Mouse (Mus musculus) gonadal fat pad, adult 2 months (tissue): ENCODE measurements around the gene Ptx4. TPM values are rescaled to one million over a fixed set of nuclear protein-coding genes. Genes with fewer than 3 reads are reported as not detected.
"Not testable (repeated sequence)": the region's sequence is repeated elsewhere in the genome, so short reads cannot be mapped to it uniquely, and the experiment has no call there.

Experiments used
- DNase-seq: peaks from one replicate; pipeline ENCODE4 v3.0.0-alpha.2; 2012; ENCODE audit warnings: low read depth
- polyA plus RNA-seq: library from polyadenylated mRNA; depleted of rRNA; stranded (reverse); fragments of >200 nt; gene quantifications from 2 replicates; pipeline ENCODE4 v1.2.3, GENCODE M21; 2012; rRNA removed

Ptx4 gene
- polyA plus RNA-seq, 1 experiment: 0.18 TPM

- DNase-seq: no peak
Observed at GRCm38 (mm10) chr17:25115664-25116432, 4.7 kb upstream of the Ptx4 start, which contains the start of gene Telo2. Gene Telo2 (minus strand): TSS chr17:25115967.

- no peak for DNase-seq
Observed at GRCm38 (mm10) chr17:25117263-25117662, 3.3 kb upstream of the Ptx4 start.

GRCm38 (mm10) chr17:25123979-25124378 lies 3.4 kb downstream of the Ptx4 start:
- no peak for DNase-seq

GRCm38 (mm10) chr17:25125442-25126060 lies 5.0 kb downstream of the Ptx4 start:
- DNase-seq: not testable (repeated sequence)

GRCm38 (mm10) chr17:25127079-25127478 lies 6.5 kb downstream of the Ptx4 start:
- no peak for DNase-seq

GRCm38 (mm10) chr17:25127681-25128080 lies 7.1 kb downstream of the Ptx4 start:
- DNase-seq: no peak

- no peak for DNase-seq
Observed at GRCm38 (mm10) chr17:25130060-25130459, 9.5 kb downstream of the Ptx4 start.

- no peak for DNase-seq
Observed at GRCm38 (mm10) chr17:25133275-25133698, 12.7 kb downstream of the Ptx4 start, which contains the start of gene Clcn7. Gene Clcn7 (plus strand): TSS chr17:25133391.

- DNase-seq: no peak
Observed at GRCm38 (mm10) chr17:25135622-25136021, 15.1 kb downstream of the Ptx4 start.

GRCm38 (mm10) chr17:25138803-25139202 lies 18.2 kb downstream of the Ptx4 start:
- DNase-seq: no peak

- no peak for DNase-seq
Observed at GRCm38 (mm10) chr17:25139960-25140359, 19.4 kb downstream of the Ptx4 start.

- no peak for DNase-seq
Observed at GRCm38 (mm10) chr17:25162161-25162560, 41.6 kb downstream of the Ptx4 start, which contains the start of gene Ccdc154. Gene Ccdc154 (plus strand): TSS chr17:25162461.

GRCm38 (mm10) chr17:25163387-25163786 lies 42.8 kb downstream of the Ptx4 start:
- DNase-seq: no peak

GRCm38 (mm10) chr17:25164770-25165169 lies 44.2 kb downstream of the Ptx4 start:
- no peak for DNase-seq

- no peak for DNase-seq
Observed at GRCm38 (mm10) chr17:25165970-25166671, 45.6 kb downstream of the Ptx4 start.

GRCm38 (mm10) chr17:25169706-25170105 lies 49.1 kb downstream of the Ptx4 start:
- no peak for DNase-seq

GRCm38 (mm10) chr17:25172558-25172957 lies 52.0 kb downstream of the Ptx4 start:
- no peak for DNase-seq

Other genes with a start within 250 kb of the Ptx4 start
- gene Nubp2, start 234.4 kb upstream of the Ptx4 start, polyA plus RNA-seq: 31.3 and 31.7 TPM in 2 replicates
- gene Spsb3, start 234.1 kb upstream of the Ptx4 start, polyA plus RNA-seq: 67.0 and 77.8 TPM in 2 replicates
- 70.6 and 72.3 TPM in 2 replicates for gene Eme2, start 225.7 kb upstream of the Ptx4 start, polyA plus RNA-seq
- 142 and 181 TPM in 2 replicates for gene Mrps34, start 225.6 kb upstream of the Ptx4 start, polyA plus RNA-seq
- gene Nme3, start 224.3 kb upstream of the Ptx4 start, polyA plus RNA-seq: 76.6 and 85.3 TPM in 2 replicates
- gene Mapk8ip3, start 183.8 kb upstream of the Ptx4 start, polyA plus RNA-seq: 75.0 and 90.0 TPM in 2 replicates
- gene Jpt2, start 160.1 kb upstream of the Ptx4 start, polyA plus RNA-seq: 40.0 and 54.9 TPM in 2 replicates
- gene Cramp1l, start 105.0 kb upstream of the Ptx4 start, polyA plus RNA-seq: 18.2 and 19.6 TPM in 2 replicates
- gene Ift140, start 104.7 kb upstream of the Ptx4 start, polyA plus RNA-seq: 15.9 and 17.7 TPM in 2 replicates
- gene Tmem204, start 37.2 kb upstream of the Ptx4 start, polyA plus RNA-seq: 37.6 and 53.0 TPM in 2 replicates
- 17.3 and 25.3 TPM in 2 replicates for gene Telo2, start 4.8 kb upstream of the Ptx4 start, polyA plus RNA-seq
- gene Clcn7, start 12.6 kb downstream of the Ptx4 start, polyA plus RNA-seq: 82.7 and 93.5 TPM in 2 replicates
- gene Ccdc154, start 41.7 kb downstream of the Ptx4 start, polyA plus RNA-seq: 0.04 TPM in 1 of 2 replicates, not detected in the other
- gene Gm38655, start 54.7 kb downstream of the Ptx4 start, polyA plus RNA-seq: 0.24 and 0.57 TPM in 2 replicates
- gene BC003965, start 63.8 kb downstream of the Ptx4 start, polyA plus RNA-seq: 9.5 and 10.5 TPM in 2 replicates
- gene Unkl, start 67.6 kb downstream of the Ptx4 start, polyA plus RNA-seq: 14.8 and 17.1 TPM in 2 replicates
- gene Gnptg, start 119.4 kb downstream of the Ptx4 start, polyA plus RNA-seq: 58.7 and 60.3 TPM in 2 replicates
- gene Tsr3, start 119.4 kb downstream of the Ptx4 start, polyA plus RNA-seq: 21.5 and 24.7 TPM in 2 replicates
- 4.0 and 4.3 TPM in 2 replicates for gene Baiap3, start 135.6 kb downstream of the Ptx4 start, polyA plus RNA-seq
- 136 and 144 TPM in 2 replicates for gene Ube2i, start 153.9 kb downstream of the Ptx4 start, polyA plus RNA-seq
- 0.34 and 0.42 TPM in 2 replicates for gene Prss34, start 177.6 kb downstream of the Ptx4 start, polyA plus RNA-seq
- not detected in 2 replicates for gene Prss28, start 187.9 kb downstream of the Ptx4 start, polyA plus RNA-seq
- gene Prss29, start 197.9 kb downstream of the Ptx4 start, polyA plus RNA-seq: 0.27 TPM in 1 of 2 replicates, not detected in the other
- gene Tpsab1, start 224.8 kb downstream of the Ptx4 start, polyA plus RNA-seq: 0.32 and 0.44 TPM in 2 replicates
- 4.3 and 9.6 TPM in 2 replicates for gene Tpsb2, start 245.5 kb downstream of the Ptx4 start, polyA plus RNA-seq
- gene Tpsg1, start 248.5 kb downstream of the Ptx4 start, polyA plus RNA-seq: 0.25 TPM in 1 of 2 replicates, not detected in the other